Mouse (Mus musculus): ENCODE measurements around the gene Wasf2.
"Not testable (repeated sequence)": the region's sequence is repeated elsewhere in the genome, so short reads cannot be mapped to it uniquely, and the experiment has no call there.

Wasf2 gene

DNA sequence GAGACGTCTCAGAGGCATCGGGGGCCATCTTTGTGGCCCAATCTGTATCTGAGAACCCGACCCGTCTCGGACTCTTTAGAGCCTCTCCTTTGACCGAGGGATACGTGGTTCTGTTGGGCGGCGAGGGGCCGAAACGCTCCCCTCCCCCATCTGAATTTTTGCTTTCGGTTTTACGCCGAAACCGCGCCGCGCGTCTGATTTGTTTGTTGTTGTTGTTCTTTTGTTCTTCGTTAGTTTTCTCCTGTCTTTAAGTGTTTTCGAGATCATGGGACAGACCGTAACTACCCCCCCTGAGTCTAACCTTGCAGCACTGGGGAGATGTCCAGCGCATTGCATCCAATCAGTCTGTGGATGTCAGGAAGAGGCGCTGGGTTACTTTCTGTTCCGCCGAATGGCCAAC lies 33.6 kb upstream of the Wasf2 start:
- DNase-seq (ENCODE audit: low spot score): not testable (repeated sequence)

DNA sequence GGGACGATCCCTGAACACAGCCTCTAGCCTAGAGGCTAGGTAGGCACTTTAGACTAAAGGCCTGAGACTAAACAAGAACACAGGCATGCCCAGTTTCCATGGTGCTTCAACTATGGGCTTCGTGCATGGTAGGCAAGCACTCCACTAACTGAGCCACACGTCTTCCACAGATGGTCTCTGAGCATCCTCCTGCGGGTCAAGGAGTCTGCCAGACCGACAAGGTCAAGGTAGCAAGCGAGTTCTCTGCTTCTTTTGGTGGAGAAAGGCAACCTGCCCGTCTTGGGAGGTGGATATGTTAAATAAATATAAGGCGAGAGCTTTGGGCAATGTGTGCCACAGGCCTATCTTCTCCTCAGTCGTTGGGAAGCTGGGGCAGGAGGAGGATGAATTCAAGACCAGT lies 28.6 kb upstream of the Wasf2 start:
- DNase-seq (ENCODE audit: low spot score): no peak

DNA sequence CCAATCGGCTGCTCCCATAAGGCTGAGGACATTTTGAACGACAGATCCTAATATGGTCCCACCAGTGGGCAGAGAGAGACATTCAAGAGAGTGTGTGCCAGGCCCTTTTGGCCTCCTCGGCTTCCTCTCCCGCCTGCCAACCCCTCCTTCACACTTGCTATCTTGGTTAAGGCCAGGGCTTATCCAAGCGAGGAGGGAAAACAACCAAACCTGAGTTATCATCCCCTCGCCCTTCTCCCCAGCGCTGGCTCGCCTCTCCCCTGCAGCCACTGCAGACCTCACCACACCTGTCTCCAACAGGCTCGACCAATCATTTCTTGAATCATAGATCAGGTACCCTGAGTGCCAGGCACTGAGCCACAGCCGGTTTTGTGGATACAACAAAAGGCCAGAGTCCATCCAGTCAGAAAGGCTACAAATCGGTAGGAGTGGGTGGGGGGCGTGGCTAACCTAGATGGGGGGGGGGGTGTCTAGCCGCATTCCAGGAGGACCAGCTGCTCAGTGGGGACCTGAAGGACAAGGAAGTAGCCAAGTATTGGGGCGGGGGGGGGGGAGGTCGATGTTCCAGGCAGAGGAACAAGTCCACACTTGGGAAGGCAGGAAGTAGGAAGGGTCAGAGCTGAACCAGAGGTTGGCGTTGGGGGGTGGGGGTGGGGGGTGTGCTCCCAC lies 26.6 kb upstream of the Wasf2 start:
- DNase-seq (ENCODE audit: low spot score): no peak

DNA sequence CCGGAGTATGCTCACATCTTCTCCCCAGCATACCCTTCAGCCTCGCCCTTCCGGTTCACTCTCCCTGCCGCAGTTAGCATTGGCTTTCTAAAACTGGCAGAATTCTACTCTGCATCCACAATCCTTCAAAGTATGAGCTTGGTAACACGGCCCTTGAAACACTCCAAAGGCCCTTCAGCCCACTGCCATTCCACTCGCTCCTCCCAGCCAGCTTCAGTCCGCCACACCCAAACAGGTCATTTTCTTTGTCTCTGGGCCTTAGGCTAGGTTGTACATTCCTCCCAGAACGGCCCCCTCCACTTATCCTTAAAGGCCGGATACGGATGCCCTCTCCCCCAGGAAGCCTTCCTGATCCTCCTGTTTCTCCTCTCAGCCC lies 26.1 kb upstream of the Wasf2 start:
- DNase-seq (ENCODE audit: low spot score): no peak

DNA sequence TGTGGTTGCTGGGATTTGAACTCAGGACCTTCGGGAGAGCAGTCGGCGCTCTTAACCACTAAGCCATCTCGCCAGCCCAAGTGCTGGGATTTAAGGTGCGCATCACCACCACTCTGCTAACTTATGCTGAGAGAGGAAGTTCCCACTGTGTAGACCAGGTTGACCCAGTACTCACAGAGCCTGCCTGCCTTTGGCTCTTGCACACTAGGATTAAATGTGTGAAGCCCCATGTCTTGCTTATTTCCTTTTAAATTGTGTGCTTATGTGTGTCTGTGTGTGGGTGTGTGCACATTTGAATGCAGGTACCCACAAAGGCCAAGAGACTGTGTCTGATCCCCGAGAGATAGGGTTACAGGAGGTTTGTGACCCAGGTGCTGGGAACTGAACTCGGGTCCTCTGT lies 23.6 kb upstream of the Wasf2 start:
- no peak for DNase-seq (ENCODE audit: low spot score)

DNA sequence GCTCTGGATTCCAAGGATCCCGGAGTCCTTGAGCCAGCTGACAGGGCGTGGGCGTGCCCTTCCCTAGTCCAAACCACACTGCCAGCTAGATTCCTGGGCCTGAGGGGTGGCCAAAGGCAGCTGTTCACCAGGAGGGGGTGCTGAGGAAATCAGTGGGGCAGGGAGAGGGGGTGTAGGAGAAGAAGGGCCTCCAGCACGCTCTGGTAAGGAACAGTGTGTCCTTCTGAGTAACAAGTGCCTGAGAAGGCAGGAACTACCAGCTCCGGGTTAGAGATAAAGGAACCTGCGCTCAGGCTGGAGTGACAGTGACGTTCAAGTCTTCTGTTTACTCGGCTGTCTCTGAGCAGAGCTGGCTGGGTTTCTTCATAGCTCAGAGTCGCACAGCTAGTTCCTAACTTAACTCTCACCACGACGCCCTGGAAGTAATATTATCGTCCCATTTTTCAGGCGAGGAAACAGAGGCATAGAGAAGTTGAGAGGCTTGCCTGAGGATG lies 22.5 kb upstream of the Wasf2 start:
- no peak for DNase-seq (ENCODE audit: low spot score)

DNA sequence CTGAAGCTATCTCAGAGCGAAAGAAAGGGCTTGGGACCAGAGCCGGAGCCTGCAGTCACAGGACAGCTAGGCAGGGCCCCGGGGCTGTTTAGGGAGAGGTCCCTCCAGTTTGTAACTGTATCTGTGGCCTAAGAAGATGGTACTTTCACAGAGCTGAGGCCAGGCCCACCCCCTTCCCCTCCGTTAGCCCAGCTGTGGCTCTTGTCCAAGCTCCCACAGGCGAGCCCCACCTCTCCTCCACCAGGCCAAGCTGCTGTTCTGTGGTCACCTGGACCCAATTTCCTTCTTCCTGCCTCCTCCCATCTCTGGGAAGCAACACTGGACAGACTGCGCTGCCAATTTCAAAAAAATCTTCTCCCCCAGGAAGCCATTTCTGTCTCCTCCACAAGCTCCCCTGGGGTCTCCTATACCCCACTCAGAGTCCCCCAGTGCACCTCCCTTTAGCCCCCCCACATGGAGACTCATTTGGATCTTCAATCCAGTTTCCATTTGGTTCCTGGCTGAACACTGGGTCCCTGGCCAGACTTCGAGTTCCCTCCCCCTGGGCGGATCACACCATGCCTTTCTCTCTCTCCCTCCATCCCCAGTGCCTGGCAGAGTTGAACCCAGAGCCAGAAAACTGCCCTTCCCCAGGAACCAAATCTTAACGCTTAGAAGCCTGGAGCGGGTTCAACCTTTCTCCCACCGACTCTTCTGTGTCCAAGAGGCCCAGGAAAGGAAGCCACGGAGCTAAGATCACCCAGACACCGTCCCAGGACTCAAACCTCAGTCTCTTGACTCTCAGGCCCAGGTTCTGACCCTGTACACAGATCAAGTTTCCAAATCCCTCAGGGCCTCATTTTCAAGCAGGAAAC lies 21.6 kb upstream of the Wasf2 start:
- no peak for DNase-seq (ENCODE audit: low spot score)

DNA sequence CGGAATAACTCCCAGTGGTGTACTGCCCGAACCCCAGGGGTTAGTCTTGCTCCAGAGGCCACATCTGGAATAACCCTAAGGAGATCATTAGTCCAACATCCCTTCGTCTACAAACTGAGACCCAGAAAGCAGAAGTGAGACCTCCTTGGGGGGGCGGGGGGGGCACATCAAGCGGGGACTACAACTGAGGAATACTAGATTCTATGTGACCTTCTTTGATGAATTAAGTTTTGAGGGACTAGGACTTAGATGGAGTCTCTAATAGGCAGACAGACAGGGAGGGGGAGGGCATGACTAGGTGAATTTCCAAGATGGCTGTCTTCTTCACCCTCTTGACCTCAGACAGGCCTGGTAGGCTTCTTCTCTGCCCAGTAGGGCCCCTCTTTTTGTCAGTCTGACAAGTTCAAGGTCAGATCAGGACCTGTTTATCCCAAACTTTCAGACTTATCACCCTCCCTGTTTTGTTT lies 20.9 kb upstream of the Wasf2 start:
- DNase-seq (ENCODE audit: low spot score): no peak

DNA sequence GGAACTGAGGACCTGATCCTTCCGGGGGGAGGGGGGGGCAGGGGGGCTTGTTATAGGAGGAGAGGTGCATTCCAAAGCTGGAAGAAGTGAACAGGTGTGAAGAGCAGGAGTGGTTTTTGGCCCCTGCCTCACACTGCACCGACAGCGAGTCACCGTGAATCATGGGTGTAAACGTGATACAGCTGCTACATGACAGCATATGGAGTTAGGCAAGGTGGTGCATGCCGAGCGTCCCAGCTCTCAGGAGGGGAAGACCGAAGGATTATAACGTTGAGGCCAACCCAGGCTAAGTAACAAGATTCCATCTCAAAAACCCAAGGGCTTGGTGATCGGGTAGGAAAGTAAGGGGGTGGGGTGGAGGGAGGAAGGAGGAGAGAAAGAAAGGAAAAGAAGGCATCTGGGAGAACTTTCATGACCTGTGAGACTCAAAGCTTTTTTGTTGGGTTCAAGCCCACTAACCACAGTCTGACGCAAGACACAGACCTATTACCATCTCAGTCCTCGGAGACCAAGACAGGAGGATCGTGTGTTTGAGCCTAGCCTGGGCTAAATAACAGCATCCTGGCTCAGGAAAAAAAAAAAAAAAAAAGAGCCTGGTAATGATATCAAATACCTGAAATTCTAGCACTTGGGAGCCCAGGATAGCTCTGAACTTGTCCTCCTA lies 18.0 kb upstream of the Wasf2 start:
- no peak for DNase-seq (ENCODE audit: low spot score)

DNA sequence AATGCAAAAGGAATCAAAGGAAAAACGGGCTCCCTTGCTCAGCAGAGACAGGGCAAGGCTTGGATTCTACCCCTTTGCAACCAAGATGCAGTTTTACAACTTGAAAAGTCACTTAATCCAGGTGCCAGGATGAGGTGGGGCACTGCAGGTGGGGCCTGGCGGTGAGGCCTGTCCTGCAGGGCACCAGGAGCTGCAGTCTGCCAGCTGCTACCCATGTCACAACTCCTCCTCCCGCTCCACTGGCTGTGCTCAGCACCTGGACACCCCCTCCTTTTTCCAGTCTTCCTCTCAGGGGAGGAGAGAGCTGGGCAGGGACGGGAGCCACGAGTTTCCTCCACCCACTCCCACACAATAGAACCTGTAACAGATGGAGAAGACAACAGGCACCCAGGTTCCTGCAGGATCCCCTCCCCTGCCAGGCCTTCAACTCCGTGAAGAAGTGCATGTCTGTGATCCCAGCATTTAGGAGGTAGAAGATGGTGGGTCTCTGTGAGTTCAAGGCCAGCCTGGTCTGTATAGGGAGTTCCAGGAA lies 16.9 kb upstream of the Wasf2 start:
- no peak for DNase-seq (ENCODE audit: low spot score)

DNA sequence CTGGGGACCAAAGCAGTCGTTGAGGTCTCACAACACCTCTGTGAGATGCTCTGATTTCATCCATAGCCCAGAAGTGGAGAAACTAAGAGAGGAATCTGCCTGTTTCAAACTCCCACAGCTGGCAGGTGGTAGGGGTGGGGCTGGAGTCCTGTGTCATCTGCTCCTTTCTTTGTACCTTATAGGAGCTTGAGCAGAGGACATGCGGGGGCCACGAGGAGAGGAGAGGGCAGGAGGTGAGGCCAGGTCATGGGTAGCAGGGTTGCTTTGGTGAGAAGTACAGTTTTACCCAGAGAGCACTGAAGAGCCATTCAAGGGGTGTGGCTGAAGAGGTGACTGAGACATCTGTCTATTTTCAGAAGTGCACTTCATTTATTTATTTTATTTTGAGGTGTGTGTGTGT lies 15.5 kb upstream of the Wasf2 start:
- no peak for DNase-seq (ENCODE audit: low spot score)

DNA sequence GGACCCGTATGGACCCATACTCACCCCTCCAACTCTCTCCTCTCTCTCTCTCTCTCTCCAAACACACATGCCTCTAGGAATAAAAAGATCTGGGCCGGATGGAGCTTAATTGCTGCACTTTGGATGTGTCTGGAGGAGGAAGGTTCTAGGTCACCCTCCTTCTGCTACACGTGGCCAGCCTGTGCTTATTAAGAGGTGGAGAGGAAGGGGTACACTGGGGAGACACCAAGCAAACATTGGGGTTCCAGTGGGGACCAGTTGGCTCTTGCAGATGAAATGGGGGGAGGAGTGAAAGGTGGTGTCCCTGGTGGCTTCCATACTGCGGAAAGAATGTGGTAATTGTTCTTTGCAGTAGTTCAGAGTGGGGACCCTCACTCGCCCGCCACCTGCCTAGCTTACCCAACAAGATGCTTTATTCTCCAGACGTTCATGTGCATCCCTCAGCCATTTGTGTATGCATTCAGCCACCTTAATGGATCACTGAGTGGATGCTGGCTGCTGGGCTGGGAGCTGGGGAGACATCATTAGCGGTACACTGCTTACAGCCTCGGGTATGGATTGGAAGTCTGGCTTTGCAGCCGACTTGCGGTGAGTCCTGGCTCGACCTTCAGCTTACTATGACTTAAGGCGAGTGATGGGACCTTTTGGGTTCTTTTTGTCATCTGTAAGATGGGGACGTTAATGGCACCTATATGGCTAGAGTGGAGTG lies 14.4 kb upstream of the Wasf2 start:
- DNase-seq (ENCODE audit: low spot score): no peak

DNA sequence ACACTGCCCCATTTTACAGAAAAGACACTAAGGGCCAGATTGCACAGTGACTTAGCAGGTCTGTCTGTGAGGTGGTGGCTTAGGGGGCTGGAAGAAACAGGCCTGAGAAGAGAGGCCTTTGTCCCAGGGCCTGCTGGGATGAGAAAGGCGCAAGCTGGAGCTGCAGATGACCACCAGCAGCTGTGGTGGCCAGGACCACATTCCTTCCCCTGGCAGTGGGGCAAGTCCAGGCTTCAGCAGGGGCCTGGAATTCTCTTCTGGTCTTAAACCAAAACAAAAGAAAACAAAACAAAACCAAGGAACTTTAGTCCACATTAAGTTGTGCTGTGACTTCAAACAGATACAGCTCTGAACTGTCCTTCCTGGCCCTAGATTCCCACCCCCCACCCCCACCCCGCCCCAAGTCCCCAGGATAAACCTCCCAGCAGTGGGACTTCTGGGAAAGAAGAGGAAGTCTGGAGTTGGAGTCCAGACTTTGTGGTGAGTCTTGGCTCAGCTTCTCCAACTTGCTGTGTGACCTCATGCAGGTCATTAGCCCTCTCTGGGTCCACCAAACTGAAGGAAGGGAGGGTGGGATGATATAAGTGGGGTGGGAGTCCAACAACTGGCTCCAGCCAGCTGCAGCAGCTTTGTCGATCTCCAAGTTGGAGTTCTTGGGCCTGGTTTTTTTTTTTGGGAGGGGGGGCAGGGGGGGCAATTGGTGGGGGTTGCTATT lies 13.4 kb upstream of the Wasf2 start:
- no peak for DNase-seq (ENCODE audit: low spot score)

DNA sequence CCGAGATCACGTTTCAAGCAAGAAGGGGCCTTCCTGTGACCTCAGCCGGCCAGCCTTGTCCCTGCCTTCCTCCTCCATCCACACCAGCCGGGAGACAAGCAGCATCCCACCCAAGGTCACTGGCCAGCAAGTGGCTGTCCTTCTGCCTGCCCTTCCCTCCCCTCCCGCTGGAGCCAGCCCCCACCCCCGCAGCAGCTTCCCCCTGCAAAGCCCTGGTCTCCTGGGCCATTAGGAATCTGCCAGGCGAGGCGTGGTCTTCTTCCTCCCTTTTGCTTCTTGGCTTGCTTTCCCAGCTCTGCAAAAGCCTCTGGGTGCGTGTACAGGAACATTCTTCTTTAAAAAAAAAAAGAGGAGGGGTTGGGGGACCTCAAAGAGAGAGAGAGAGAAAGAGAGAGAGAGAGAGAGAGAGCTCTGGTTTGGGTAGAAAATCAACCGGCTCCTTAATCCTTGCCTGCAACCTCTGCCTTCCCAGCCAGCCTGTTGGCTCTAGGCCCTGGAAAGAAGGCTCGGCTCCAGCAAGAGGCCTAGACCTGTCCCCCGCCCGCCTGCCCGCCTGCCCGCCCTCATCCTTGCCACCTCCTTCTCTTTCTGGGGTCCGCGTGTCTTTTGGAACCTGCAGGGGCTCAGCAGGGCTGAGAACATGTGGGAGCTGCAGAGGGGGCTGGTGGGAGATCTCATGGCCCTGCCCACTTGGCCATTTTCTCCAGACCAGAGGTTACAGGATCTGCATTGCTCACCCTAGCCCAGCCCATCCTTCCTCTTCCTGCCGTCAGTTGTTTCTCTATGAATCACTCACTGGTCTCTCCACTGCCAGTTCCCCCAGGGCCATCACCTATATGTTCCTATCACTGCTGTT lies 12.5 kb upstream of the Wasf2 start:
- peak; percentile 41 for DNase-seq (ENCODE audit: low spot score)

DNA sequence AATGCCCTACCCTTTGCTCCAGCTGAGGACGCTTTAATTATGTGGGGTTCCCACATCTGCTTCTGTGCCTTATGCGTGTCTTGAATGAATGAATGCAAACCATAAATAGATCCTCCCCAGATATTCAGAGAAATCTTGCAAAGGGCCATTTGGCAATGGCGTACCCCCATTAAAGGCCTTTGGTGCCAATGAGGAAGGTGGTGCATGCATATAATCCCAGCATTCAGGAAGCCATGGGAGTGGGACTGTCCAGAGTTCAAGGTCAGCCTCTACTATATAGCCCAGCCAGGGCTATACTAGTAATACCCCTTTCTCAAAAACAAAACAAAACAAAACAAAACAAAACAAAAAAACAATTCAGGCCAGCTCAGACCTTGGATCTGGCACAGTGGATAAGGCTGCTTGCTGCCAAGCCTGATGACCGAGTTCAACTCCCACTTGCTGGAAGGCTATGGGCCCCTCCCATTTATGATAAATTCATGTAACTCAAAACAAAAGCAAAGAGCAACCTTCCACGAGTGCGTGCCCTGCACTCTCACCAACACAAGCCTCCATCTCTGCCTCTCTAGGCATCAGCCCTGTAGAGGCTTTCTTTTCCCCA lies 11.4 kb upstream of the Wasf2 start:
- DNase-seq (ENCODE audit: low spot score): no peak

DNA sequence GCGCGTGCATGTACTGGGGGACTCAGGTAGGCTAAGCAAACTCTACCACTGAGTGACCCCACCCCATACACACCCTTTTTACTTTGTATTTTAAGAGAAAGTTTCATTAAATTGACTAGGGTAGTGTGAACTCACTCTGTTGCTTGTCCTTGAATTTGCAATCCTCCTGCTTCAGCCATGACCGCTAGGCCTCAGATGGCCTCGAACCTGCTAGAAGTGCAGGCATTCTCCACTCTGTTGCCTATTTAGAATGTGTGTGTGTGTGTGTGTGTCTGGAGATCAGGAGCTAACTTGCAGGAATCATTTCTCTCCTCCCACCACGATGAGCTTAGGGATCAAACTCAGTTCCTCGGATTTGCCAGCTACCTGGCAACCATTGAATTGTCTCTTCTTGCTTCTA lies 10.7 kb upstream of the Wasf2 start:
- no peak for DNase-seq (ENCODE audit: low spot score)

DNA sequence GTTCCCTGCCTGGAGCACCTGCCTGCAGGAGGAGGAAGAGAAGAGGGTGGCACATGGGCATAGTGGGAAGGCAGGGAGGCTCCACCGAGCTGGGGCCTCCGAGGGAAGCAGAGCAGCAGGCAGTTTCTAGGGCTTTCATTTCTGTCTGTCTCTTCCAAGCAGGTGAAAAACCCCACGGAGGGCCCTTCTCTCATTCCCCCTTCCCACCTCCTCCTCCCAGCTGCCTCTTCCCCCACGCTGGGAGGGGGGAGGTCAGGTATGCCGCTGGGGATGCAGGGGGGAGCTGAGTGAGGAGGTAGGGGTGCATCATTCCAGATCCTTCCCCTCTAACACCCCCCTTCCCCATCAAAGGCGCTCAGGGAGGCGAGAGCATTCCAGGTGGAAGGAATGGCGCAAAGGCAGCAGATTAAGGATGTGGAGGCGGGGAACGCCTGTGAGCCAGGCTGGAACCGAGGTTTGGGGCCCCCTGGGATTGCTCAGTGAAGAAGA lies 9.4 kb upstream of the Wasf2 start:
- DNase-seq (ENCODE audit: low spot score): no peak

DNA sequence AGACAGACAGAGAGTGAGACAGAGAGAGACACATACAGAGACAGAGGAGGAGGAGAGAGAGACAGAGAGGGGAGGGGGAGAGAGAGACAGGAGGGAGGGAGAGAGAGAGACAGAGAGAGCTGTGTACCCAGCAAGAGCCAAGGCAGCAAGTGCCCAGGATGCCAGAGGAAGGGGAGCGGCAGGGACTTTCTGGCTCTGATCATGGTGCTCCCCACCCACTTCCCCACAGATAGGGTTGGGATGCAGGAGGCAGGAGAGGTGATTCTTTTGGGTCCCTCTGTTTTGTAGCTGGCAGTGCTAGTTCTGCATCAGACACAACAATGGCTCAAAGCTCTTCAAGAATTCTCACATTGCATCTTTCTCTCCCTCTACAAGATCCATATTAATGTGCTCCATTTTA lies 8.9 kb upstream of the Wasf2 start:
- DNase-seq (ENCODE audit: low spot score): no peak

DNA sequence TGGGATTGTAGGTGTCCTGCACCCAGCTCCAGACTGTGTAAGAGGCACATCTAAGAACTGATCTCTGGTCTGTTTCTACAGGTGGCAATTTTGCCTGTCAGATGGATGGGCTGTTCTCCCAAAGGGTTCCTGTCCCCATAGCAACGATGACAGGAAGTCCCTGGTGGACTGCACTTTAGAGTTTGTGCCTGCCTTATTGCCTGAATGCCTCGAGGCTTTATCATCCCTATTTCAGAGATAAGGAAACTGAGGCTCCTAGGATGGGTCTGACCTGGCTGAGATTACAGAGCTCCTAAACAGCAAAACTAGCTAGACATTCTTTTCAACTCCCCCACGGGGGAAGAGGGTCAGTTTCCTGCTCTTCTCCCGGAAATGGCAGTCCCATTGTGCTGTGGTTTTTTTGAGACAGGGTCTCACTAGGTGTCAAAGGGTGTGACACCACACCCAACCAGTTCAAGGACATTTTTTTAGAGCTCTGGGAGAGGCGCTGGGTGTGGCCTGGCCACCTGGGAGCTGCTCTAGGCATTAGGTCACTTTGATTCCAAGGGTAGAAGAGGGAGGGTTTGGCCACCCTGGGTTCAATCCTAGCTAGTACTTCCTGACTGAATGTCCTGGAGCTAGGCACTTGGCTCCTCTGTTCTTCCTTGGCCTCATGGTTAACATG lies 8.2 kb upstream of the Wasf2 start:
- DNase-seq (ENCODE audit: low spot score): no peak
